Mouse (Mus musculus): ENCODE results near the gene Zfp983.

DNA sequence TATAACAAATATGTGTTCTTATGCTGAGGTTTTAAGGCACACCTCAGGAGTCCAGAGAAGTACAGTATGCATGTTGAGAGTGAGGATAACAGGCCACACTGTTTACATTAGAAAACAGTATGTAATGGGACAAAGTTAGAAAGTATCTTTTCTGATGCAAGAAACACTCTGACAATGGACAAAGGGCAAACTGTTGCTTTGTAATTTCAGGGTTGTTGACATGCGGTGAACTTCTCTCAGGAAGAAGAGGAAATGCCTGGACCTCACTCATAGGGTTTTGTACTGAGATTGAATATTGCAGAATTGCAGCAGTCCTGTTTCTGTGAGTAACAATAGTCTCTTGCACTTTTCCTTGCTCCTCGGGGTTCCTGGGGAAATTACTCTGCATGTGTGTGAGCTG lies 58.0 kb downstream of the Zfp983 start:
- TF ChIP-seq CTCF (IDR thresholded peaks at IDR 0.05) (no peak), EP300 (IDR thresholded peaks at IDR 0.05) (no peak)
